Mouse (Mus musculus): ENCODE results near the gene Cenpn. TPM values are rescaled to one million over a fixed set of nuclear protein-coding genes. Genes with fewer than 3 reads are reported as not detected.

Gene Cenpn
- polyA plus RNA-seq, 1 experiment from 2014 or later: 11.8 TPM

- peak overlapping the region; percentile 99 for H3K4me2 ChIP-seq (ENCODE audit: low read depth, low read length)
- WGBS (ENCODE audit: insufficient replicate concordance): under 1% methylated on average over 50 of the region's 62 CpGs
- TF ChIP-seq EP300 (IDR thresholded peaks at IDR 0.05; ENCODE audit: low read depth): no peak
- TF ChIP-seq CTCF (IDR thresholded peaks at IDR 0.05; ENCODE audit: low read depth): no peak
- H3K27me3 ChIP-seq (ENCODE audit: insufficient read depth, low read length): no peaks in the 10 kb centered on the region
- ATAC-seq: peak; percentile 62
- peak; percentile 47 for DNase-seq
- H3K9me3 ChIP-seq (ENCODE audit: low read length): no peaks in the 10 kb centered on the region
- H3K9ac ChIP-seq (replicated peaks): peak overlapping the region; percentile 87
- H3K4me3 ChIP-seq (ENCODE audit: low read depth, low read length): peak overlapping the region; percentile 97
- H3K4me1 ChIP-seq (ENCODE audit: insufficient read depth): peaks cover 35% of the 10 kb centered on the region
- H3K36me3 ChIP-seq (replicated peaks; ENCODE audit: insufficient read depth, low read length): no peaks in the 10 kb centered on the region
- peak overlapping the region; percentile 70 for H3K27ac ChIP-seq (ENCODE audit: low read depth)
These were observed 22.2 kb downstream of the Cenpn start for GRCm38 (mm10) chr8:116943555-116944384.

- DNase-seq (no peak), ATAC-seq (no peak)
- H3K4me1 ChIP-seq (ENCODE audit: insufficient read depth): peaks cover 35% of the 10 kb centered on the region
- H3K27ac ChIP-seq (ENCODE audit: low read depth): no peak overlapping the region
- H3K4me2 ChIP-seq (ENCODE audit: low read depth, low read length): peak overlapping the region; percentile 99
- no peaks in the 10 kb centered on the region for H3K36me3 ChIP-seq (replicated peaks; ENCODE audit: insufficient read depth, low read length)
- peak overlapping the region; percentile 97 for H3K4me3 ChIP-seq (ENCODE audit: low read depth, low read length)
- peak overlapping the region; percentile 87 for H3K9ac ChIP-seq (replicated peaks)
- 7% methylated on average over 4 of the region's 4 CpGs for WGBS (ENCODE audit: insufficient replicate concordance)
- no peaks in the 10 kb centered on the region for H3K27me3 ChIP-seq (ENCODE audit: insufficient read depth, low read length)
- H3K9me3 ChIP-seq (ENCODE audit: low read length): no peaks in the 10 kb centered on the region
- TF ChIP-seq CTCF (IDR thresholded peaks at IDR 0.05; ENCODE audit: low read depth) (no peak), EP300 (IDR thresholded peaks at IDR 0.05; ENCODE audit: low read depth) (no peak)
These were observed 22.8 kb downstream of the Cenpn start for GRCm38 (mm10) chr8:116944385-116944696.

GRCm38 (mm10) chr8:116945169-116945910, 23.8 kb downstream of the Cenpn start:
- TF ChIP-seq CTCF (IDR thresholded peaks at IDR 0.05; ENCODE audit: low read depth): no peak
- peak; percentile 81 for TF ChIP-seq EP300 (IDR thresholded peaks at IDR 0.05; ENCODE audit: low read depth)
- H3K36me3 ChIP-seq (replicated peaks; ENCODE audit: insufficient read depth, low read length): no peaks in the 10 kb centered on the region
- H3K27ac ChIP-seq (ENCODE audit: low read depth): peak overlapping the region; percentile 65; the same call in 1 of the 2 replicates
- H3K4me3 ChIP-seq (ENCODE audit: low read depth, low read length): no peak overlapping the region
- peak overlapping the region; percentile 99 for H3K4me2 ChIP-seq (ENCODE audit: low read depth, low read length)
- no peaks in the 10 kb centered on the region for H3K27me3 ChIP-seq (ENCODE audit: insufficient read depth, low read length)
- DNase-seq (no peak), ATAC-seq (peak; percentile 40)
- peaks cover 35% of the 10 kb centered on the region for H3K4me1 ChIP-seq (ENCODE audit: insufficient read depth)
- 57% methylated on average over 9 of the region's 9 CpGs for WGBS (ENCODE audit: insufficient replicate concordance)
- H3K9ac ChIP-seq (replicated peaks): no peak overlapping the region
- H3K9me3 ChIP-seq (ENCODE audit: low read length): no peaks in the 10 kb centered on the region

- H3K4me3 ChIP-seq (ENCODE audit: low read depth, low read length): peak overlapping the region; percentile 33
- ATAC-seq (no peak), DNase-seq (peak; percentile 24)
- H3K4me2 ChIP-seq (ENCODE audit: low read depth, low read length): peak overlapping the region; percentile 70
- no peaks in the 10 kb centered on the region for H3K9me3 ChIP-seq (ENCODE audit: low read length)
- no peaks in the 10 kb centered on the region for H3K36me3 ChIP-seq (replicated peaks; ENCODE audit: insufficient read depth, low read length)
- peaks cover 37% of the 10 kb centered on the region for H3K4me1 ChIP-seq (ENCODE audit: insufficient read depth)
- no peak overlapping the region; the same call in 1 of the 2 replicates for H3K9ac ChIP-seq (replicated peaks)
- H3K27me3 ChIP-seq (ENCODE audit: insufficient read depth, low read length): no peaks in the 10 kb centered on the region
- 40% methylated on average over 21 of the region's 21 CpGs for WGBS (ENCODE audit: insufficient replicate concordance)
- no peak for TF ChIP-seq EP300 (IDR thresholded peaks at IDR 0.05; ENCODE audit: low read depth)
- TF ChIP-seq CTCF (IDR thresholded peaks at IDR 0.05; ENCODE audit: low read depth): no peak
- H3K27ac ChIP-seq (ENCODE audit: low read depth): peak overlapping the region; percentile 65
These were observed 24.8 kb downstream of the Cenpn start for GRCm38 (mm10) chr8:116946268-116946838.

- no peak overlapping the region; the same call in 1 of the 2 replicates for H3K9ac ChIP-seq (replicated peaks)
- H3K4me3 ChIP-seq (ENCODE audit: low read depth, low read length): peak overlapping the region; percentile 33; the same call in 1 of the 2 replicates
- H3K4me1 ChIP-seq (ENCODE audit: insufficient read depth): peaks cover 37% of the 10 kb centered on the region
- no peaks in the 10 kb centered on the region for H3K36me3 ChIP-seq (replicated peaks; ENCODE audit: insufficient read depth, low read length)
- no peaks in the 10 kb centered on the region for H3K9me3 ChIP-seq (ENCODE audit: low read length)
- TF ChIP-seq CTCF (IDR thresholded peaks at IDR 0.05; ENCODE audit: low read depth) (no peak), EP300 (IDR thresholded peaks at IDR 0.05; ENCODE audit: low read depth) (no peak)
- H3K27me3 ChIP-seq (ENCODE audit: insufficient read depth, low read length): no peaks in the 10 kb centered on the region
- DNase-seq: no peak
- peak overlapping the region; percentile 70 for H3K4me2 ChIP-seq (ENCODE audit: low read depth, low read length)
- 62% methylated on average over 6 of the region's 6 CpGs for WGBS (ENCODE audit: insufficient replicate concordance)
- peak overlapping the region; percentile 65 for H3K27ac ChIP-seq (ENCODE audit: low read depth)
- no peak for ATAC-seq
These were observed 25.3 kb downstream of the Cenpn start for GRCm38 (mm10) chr8:116946851-116947250.

- no peak overlapping the region for H3K27ac ChIP-seq (ENCODE audit: low read depth)
- H3K9ac ChIP-seq (replicated peaks): no peak overlapping the region
- ATAC-seq (no peak), DNase-seq (no peak)
- H3K4me1 ChIP-seq (ENCODE audit: insufficient read depth): peaks cover 37% of the 10 kb centered on the region
- no peak overlapping the region for H3K4me2 ChIP-seq (ENCODE audit: low read depth, low read length)
- H3K27me3 ChIP-seq (ENCODE audit: insufficient read depth, low read length): no peaks in the 10 kb centered on the region
- no peak overlapping the region for H3K4me3 ChIP-seq (ENCODE audit: low read depth, low read length)
- H3K9me3 ChIP-seq (ENCODE audit: low read length): no peaks in the 10 kb centered on the region
- 48% methylated on average over 7 of the region's 7 CpGs for WGBS (ENCODE audit: insufficient replicate concordance)
- no peaks in the 10 kb centered on the region for H3K36me3 ChIP-seq (replicated peaks; ENCODE audit: insufficient read depth, low read length)
- TF ChIP-seq EP300 (IDR thresholded peaks at IDR 0.05; ENCODE audit: low read depth) (no peak), CTCF (IDR thresholded peaks at IDR 0.05; ENCODE audit: low read depth) (no peak)
These were observed 26.1 kb downstream of the Cenpn start for GRCm38 (mm10) chr8:116947589-116947988.
